11 mouse cellular contexts compared by ENCODE assay signal in genomic region chr5:5508231-5508630, GRCm38 (mm10). TPM values are rescaled to one million over a fixed set of nuclear protein-coding genes. Genes with fewer than 3 reads are reported as not detected.
DNase-seq lines count a peak whose midpoint lies in the region; ATAC-seq and TF ChIP-seq lines count a peak whose summit lies in the region.
"Had no signal": no experiment of that assay in that cellular context is flagged by ENCODE, and none has a peak within 500 bp of the region (broad histone marks: within the 10 kb centered on the region; RNA-seq: fewer than 3 reads in every experiment).

No protein-coding gene starts in this region.

- no peak for DNase-seq in spleen, postnatal 10 days (ENCODE audit: low spot score in 2 of 2)
- DNase-seq in Muller cell, postnatal 12 days (ENCODE audit: inconsistent ontology term), result no peak

- H3K27ac ChIP-seq in hindbrain, embryonic 13.5 days, result peak overlapping the region; percentile 50
- H3K27ac ChIP-seq in midbrain, embryonic 15.5 days, result no peak overlapping the region
- no peak overlapping the region for H3K27ac ChIP-seq in intestine, embryonic 16.5 days (ENCODE audit: low read length)
- H3K27ac ChIP-seq: liver, embryonic 15.5 days had no signal

- peaks cover 50% of the 10 kb centered on the region for H3K4me1 ChIP-seq in E14TG2a.4 (replicated peaks; ENCODE audit: low read depth, low read length)
- H3K4me1 ChIP-seq in hindbrain, embryonic 13.5 days (replicated peaks), result peaks cover 20% of the 10 kb centered on the region
- peaks cover 9% of the 10 kb centered on the region; the same call in 1 of the 2 replicates for H3K4me1 ChIP-seq in midbrain, embryonic 15.5 days
- no peaks in the 10 kb centered on the region for H3K4me1 ChIP-seq in intestine, embryonic 16.5 days (ENCODE audit: control insufficient read depth, insufficient read depth, low read length)
- H3K4me1 ChIP-seq: liver, embryonic 15.5 days had no signal

- TF ChIP-seq CTCF in E14TG2a.4 (conservative IDR thresholded peaks at IDR 0.05; ENCODE audit: low read length), result no peak

- 0 out of 2 replicates have a peak, but pooled peaks have one; percentile 26 for ATAC-seq in common myeloid progenitor, adult 5-6 weeks (replicated peaks; ENCODE audit: low read depth, poor library complexity, severe bottlenecking)
- ATAC-seq in hindbrain, embryonic 13.5 days (ENCODE audit: low FRiP score), result peak; percentile 12; the same call in 1 of the 2 replicates
- ATAC-seq in midbrain, embryonic 15.5 days (replicated peaks), result peak; percentile 65
- ATAC-seq in intestine, embryonic 16.5 days, result no peak

- H3K4me3 ChIP-seq in E14TG2a.4 (replicated peaks; ENCODE audit: low read length), result peak overlapping the region; percentile 63
- H3K4me3 ChIP-seq in hindbrain, embryonic 13.5 days, result no peak overlapping the region
- H3K4me3 ChIP-seq in midbrain, embryonic 15.5 days, result no peak overlapping the region
- no peak overlapping the region for H3K4me3 ChIP-seq in intestine, embryonic 16.5 days (ENCODE audit: low read length)
- H3K4me3 ChIP-seq: erythroblast, embryonic 14.5 days; liver, embryonic 15.5 days had no signal

- peaks cover 54% of the 10 kb centered on the region for H3K36me3 ChIP-seq in E14TG2a.4 (ENCODE audit: insufficient read depth, low read length)
- peaks cover 4% of the 10 kb centered on the region; the same call in 1 of the 2 replicates for H3K36me3 ChIP-seq in hindbrain, embryonic 13.5 days
- H3K36me3 ChIP-seq in midbrain, embryonic 15.5 days (replicated peaks), result no peaks in the 10 kb centered on the region
- H3K36me3 ChIP-seq in intestine, embryonic 16.5 days (ENCODE audit: control insufficient read depth, insufficient read depth, low read length), result 0 out of 2 replicates have a peak, but pooled peaks cover 3% of the 10 kb centered on the region
- H3K36me3 ChIP-seq: liver, embryonic 15.5 days had no signal

- H3K4me2 ChIP-seq in hindbrain, embryonic 13.5 days, result peak overlapping the region; percentile 42
- peak overlapping the region; percentile 35 for H3K4me2 ChIP-seq in midbrain, embryonic 15.5 days
- no peak overlapping the region for H3K4me2 ChIP-seq in intestine, embryonic 16.5 days (ENCODE audit: low read depth, low read length)
- H3K4me2 ChIP-seq: liver, embryonic 15.5 days had no signal

- no peaks in the 10 kb centered on the region for H3K9me3 ChIP-seq in E14TG2a.4 (ENCODE audit: low read length)
- H3K9me3 ChIP-seq in hindbrain, embryonic 13.5 days, result no peaks in the 10 kb centered on the region
- H3K9me3 ChIP-seq in midbrain, embryonic 15.5 days, result no peaks in the 10 kb centered on the region
- H3K9me3 ChIP-seq in intestine, embryonic 16.5 days (ENCODE audit: control insufficient read depth, low read length), result no peaks in the 10 kb centered on the region
- H3K9me3 ChIP-seq: liver, embryonic 15.5 days had no signal

- WGBS in hindbrain, embryonic 13.5 days, result 65% methylated on average over 10 of the region's 10 CpGs
- 77% methylated on average over 10 of the region's 10 CpGs for WGBS in midbrain, embryonic 15.5 days
- 81% methylated on average over 10 of the region's 10 CpGs for WGBS in intestine, embryonic 16.5 days

- peak overlapping the region; percentile 16; the same call in 1 of the 2 replicates for H3K9ac ChIP-seq in hindbrain, embryonic 13.5 days
- H3K9ac ChIP-seq in midbrain, embryonic 15.5 days, result no peak overlapping the region
- no peak overlapping the region for H3K9ac ChIP-seq in intestine, embryonic 16.5 days (ENCODE audit: low read depth, low read length)
- H3K9ac ChIP-seq: liver, embryonic 15.5 days had no signal

- no peaks in the 10 kb centered on the region for H3K27me3 ChIP-seq in E14TG2a.4 (ENCODE audit: insufficient read depth, low read length)
- no peaks in the 10 kb centered on the region for H3K27me3 ChIP-seq in hindbrain, embryonic 13.5 days
- no peaks in the 10 kb centered on the region for H3K27me3 ChIP-seq in midbrain, embryonic 15.5 days (replicated peaks)
- no peaks in the 10 kb centered on the region for H3K27me3 ChIP-seq in intestine, embryonic 16.5 days (replicated peaks; ENCODE audit: control insufficient read depth, insufficient read depth, low read length)
- H3K27me3 ChIP-seq: liver, embryonic 15.5 days had no signal

RNA-seq across cellular contexts. Expression of gene Cldn12, which starts 6.5 kb away (rescaled TPM):
- 1.3 and 6.9 TPM in 2 replicates for total RNA-seq in common myeloid progenitor, adult 5-6 weeks (2017)
- 18.9 and 20.6 TPM in 2 replicates for polyA plus RNA-seq in hindbrain, embryonic 13.5 days (2015; fragmentation: Nextera tagmentation; extraction: Ambion mirVana)
- polyA plus RNA-seq in midbrain, embryonic 15.5 days (2015; fragmentation: Nextera tagmentation; extraction: Ambion mirVana), result 17.3 and 18.8 TPM in 2 replicates
- polyA plus RNA-seq in intestine, embryonic 16.5 days (2015; fragmentation: Nextera tagmentation; extraction: Ambion mirVana), result 27.3 and 27.6 TPM in 2 replicates
- polyA plus RNA-seq: erythroblast, embryonic 14.5 days had no signal

RNA-seq across cellular contexts. Expression of gene 1700015F17Rik, which starts 29.3 kb away (rescaled TPM):
- not detected in 2 replicates for total RNA-seq in common myeloid progenitor, adult 5-6 weeks (2017)
- polyA plus RNA-seq in hindbrain, embryonic 13.5 days (2015; fragmentation: Nextera tagmentation; extraction: Ambion mirVana), result not detected in 2 replicates
- polyA plus RNA-seq in midbrain, embryonic 15.5 days (2015; fragmentation: Nextera tagmentation; extraction: Ambion mirVana), result not detected in 2 replicates
- not detected in 2 replicates for polyA plus RNA-seq in intestine, embryonic 16.5 days (2015; fragmentation: Nextera tagmentation; extraction: Ambion mirVana)
- total RNA-seq: heart, postnatal 25 days; left cerebral cortex, postnatal 4 days had no signal
- polyA plus RNA-seq: erythroblast, embryonic 14.5 days; liver, embryonic 15.5 days had no signal

RNA-seq across cellular contexts. Expression of gene Gtpbp10, which starts 51.1 kb away (rescaled TPM):
- 36.4 and 38.1 TPM in 2 replicates for total RNA-seq in common myeloid progenitor, adult 5-6 weeks (2017)
- polyA plus RNA-seq in hindbrain, embryonic 13.5 days (2015; fragmentation: Nextera tagmentation; extraction: Ambion mirVana), result 20.6 and 26.1 TPM in 2 replicates
- 19.8 and 20.8 TPM in 2 replicates for polyA plus RNA-seq in midbrain, embryonic 15.5 days (2015; fragmentation: Nextera tagmentation; extraction: Ambion mirVana)
- polyA plus RNA-seq in intestine, embryonic 16.5 days (2015; fragmentation: Nextera tagmentation; extraction: Ambion mirVana), result 24.9 and 26.1 TPM in 2 replicates
